Mouse (Mus musculus): Measurements from ENCODE around the gene Crip2.

DNA sequence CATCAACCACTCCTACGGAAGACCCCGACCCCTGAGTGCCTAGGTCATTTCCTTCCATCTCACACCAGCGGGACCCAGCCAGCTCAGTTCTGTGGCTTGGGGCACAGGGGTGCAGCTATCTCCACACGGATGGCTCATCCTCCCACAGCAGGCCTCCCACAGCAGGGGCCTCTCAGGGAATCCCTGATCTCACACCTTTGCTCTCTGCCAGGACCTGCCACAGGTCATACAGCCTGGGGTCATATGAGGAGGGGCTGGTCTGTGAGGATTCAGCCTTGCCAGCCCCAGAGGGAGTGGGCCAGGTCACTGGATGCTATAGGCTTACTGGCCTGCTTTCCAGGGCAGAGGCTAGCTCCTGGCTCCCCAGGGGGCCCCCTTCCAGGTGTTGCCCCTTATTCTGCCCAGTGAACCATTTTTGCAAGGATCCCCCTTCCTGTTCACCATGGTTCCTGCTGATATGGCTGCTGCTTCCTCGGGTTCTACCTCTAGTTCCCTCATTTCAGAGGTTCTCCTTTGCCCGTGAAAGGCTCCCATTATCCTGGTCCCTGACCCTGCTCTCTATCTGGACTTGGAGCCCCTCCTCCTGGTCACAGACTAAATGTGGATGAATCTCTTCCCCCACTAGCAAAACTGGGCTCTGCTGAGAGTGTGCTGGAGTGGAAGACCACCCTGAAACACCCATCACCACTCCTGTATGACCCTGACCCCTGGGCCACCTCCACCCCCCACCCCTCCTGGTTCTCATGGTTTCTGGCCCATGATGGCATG lies 40.4 kb upstream of the Crip2 start:
- TF ChIP-seq POLR2A (IDR thresholded peaks at IDR 0.05; ENCODE audit: borderline replicate concordance, low read depth, low read length) (no peak), CTCF (IDR thresholded peaks at IDR 0.05; ENCODE audit: low read depth, low read length) (no peak)

Measured in bone marrow macrophage, adult 2 months (primary cell).